Mouse (Mus musculus) intestine, embryonic 16.5 days (tissue): ENCODE measurements around the gene Strap. TPM values are rescaled to one million over a fixed set of nuclear protein-coding genes. Genes with fewer than 3 reads are reported as not detected.

ENCODE experiments used
- ATAC-seq: fragments of 200-750 bp; cut with Nextera tagmentation; 2 replicates; pipeline ENCODE4 v1.8.0; 2017; ENCODE audit warnings: moderate TSS enrichment, moderate library complexity
- H3K27ac ChIP-seq: fragments of 300-500 bp; sonication (generic); 2 replicates; pipeline ENCODE4 v1.5.1; 2014; ENCODE audit warnings: mild to moderate bottlenecking, low read length
- H3K27me3 ChIP-seq: fragments of 300-500 bp; sonication (generic); replicated peaks from 2 replicates; pipeline ENCODE4 v1.6.1; 2014; ENCODE audit warnings: low read length, control low read depth, mixed read lengths; ENCODE audit not compliant: control insufficient read depth, insufficient read depth
- H3K36me3 ChIP-seq: fragments of 300-500 bp; sonication (generic); 2 replicates; pipeline ENCODE4 v1.6.1; 2014; ENCODE audit warnings: low read length, control low read depth; ENCODE audit not compliant: control insufficient read depth, insufficient read depth
- H3K4me1 ChIP-seq: fragments of 300-500 bp; sonication (generic); 2 replicates; pipeline ENCODE4 v1.6.1; 2014; ENCODE audit warnings: low read length, control low read depth, mixed read lengths; ENCODE audit not compliant: control insufficient read depth, insufficient read depth
- H3K4me2 ChIP-seq: fragments of 300-500 bp; sonication (generic); 2 replicates; pipeline ENCODE4 v1.6.1; 2014; ENCODE audit warnings: low read depth, low read length, control low read depth
- H3K4me3 ChIP-seq: fragments of 300-500 bp; sonication (generic); 2 replicates; pipeline ENCODE4 v1.5.1; 2014; ENCODE audit warnings: mild to moderate bottlenecking, low read length
- H3K9ac ChIP-seq: fragments of 300-500 bp; sonication (generic); 2 replicates; pipeline ENCODE4 v1.6.1; 2014; ENCODE audit warnings: low read depth, low read length
- H3K9me3 ChIP-seq: fragments of 300-500 bp; sonication (generic); 2 replicates; pipeline ENCODE4 v1.6.1; 2016; ENCODE audit warnings: low read length, control low read depth; ENCODE audit not compliant: control insufficient read depth
- WGBS: fragments of 180-500 bp; shearing (Covaris S2); extraction: QIAGEN DNeasy Blood & Tissue Kit; methylation state at CpG from one replicate; pipeline ENCODE4 v1.1.7; 2014; 5-methylcytosine and 5-hydroxymethylcytosine counted together
- polyA plus RNA-seq: library from polyadenylated mRNA; unstranded; fragments of >200 nt; fragmentation: Nextera tagmentation; extraction: Ambion mirVana; gene quantifications from 2 replicates; pipeline ENCODE4 v1.2.1, GENCODE M21; 2015

The Strap gene
- polyA plus RNA-seq, 1 experiment from 2014 or later = 132 TPM

DNA sequence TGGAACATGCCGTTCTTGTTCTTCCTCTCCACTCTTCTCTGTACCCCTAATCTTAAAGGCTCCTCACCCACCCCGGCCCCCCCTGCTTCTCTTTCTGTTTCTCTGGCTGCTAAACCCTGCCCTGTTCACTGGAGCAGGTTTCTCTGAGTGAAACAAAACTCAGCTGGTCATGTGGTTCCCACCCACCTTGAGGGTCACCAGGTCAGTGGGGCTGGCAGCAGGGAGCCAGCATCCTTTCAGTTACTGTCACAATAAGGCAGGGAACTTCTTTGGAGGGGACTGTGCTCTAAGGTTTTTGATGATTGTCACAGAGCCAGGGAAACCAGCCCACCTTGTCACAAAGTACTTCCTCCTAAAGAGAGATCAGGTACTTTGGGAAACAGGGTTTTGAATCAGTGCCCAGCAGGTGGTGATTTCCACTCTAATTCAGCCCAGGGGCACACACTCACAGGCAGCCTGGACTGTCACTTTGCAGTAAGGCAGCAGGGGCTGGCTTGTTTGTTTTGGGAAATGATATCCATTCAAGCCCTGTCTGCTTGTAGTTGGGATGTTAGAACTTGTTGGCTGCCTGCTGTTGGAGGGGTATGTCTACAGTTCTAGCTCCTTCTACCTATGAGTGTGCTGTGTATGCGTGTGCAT is 29.8 kb downstream of the Strap start:
- no peak for ATAC-seq

DNA sequence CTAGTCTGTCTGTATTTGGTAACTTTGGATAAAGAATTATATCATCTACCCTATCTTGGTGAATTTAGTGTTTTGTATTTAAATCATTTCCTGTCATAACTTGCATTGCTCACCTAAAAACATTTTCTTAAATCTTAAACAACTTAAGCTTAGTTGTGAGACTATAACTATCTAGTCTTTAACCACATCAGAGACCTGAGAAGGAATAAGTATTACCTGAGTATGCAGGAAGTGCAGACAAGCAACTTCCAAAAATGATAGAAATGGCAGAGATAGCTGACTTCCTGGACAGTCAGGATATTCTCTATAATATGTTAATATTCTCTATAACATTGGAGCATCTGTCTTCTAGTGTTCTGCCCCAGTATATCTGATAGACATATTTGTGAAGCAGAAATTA is 31.3 kb downstream of the Strap start:
- H3K36me3 ChIP-seq = no peaks in the 10 kb centered on the region
- no peak overlapping the region for H3K27ac ChIP-seq
- no peaks in the 10 kb centered on the region for H3K27me3 ChIP-seq
- ATAC-seq = no peak
- H3K9ac ChIP-seq = no peak overlapping the region
- no peak overlapping the region for H3K4me3 ChIP-seq
- H3K9me3 ChIP-seq = no peaks in the 10 kb centered on the region
- H3K4me1 ChIP-seq = no peaks in the 10 kb centered on the region
- no peak overlapping the region for H3K4me2 ChIP-seq

More for the DNA sequence above, 29.8 kb downstream of the Strap start:
- H3K4me3 ChIP-seq = no peak overlapping the region
- no peaks in the 10 kb centered on the region for H3K27me3 ChIP-seq
- H3K9ac ChIP-seq = no peak overlapping the region
- H3K9me3 ChIP-seq = no peaks in the 10 kb centered on the region
- no peaks in the 10 kb centered on the region for H3K36me3 ChIP-seq
- WGBS = 54% methylated on average over 3 of the region's 3 CpGs
- H3K4me2 ChIP-seq = no peak overlapping the region
- H3K4me1 ChIP-seq = peaks cover 3% of the 10 kb centered on the region; the same call in 1 of the 2 replicates
- H3K27ac ChIP-seq = no peak overlapping the region

DNA sequence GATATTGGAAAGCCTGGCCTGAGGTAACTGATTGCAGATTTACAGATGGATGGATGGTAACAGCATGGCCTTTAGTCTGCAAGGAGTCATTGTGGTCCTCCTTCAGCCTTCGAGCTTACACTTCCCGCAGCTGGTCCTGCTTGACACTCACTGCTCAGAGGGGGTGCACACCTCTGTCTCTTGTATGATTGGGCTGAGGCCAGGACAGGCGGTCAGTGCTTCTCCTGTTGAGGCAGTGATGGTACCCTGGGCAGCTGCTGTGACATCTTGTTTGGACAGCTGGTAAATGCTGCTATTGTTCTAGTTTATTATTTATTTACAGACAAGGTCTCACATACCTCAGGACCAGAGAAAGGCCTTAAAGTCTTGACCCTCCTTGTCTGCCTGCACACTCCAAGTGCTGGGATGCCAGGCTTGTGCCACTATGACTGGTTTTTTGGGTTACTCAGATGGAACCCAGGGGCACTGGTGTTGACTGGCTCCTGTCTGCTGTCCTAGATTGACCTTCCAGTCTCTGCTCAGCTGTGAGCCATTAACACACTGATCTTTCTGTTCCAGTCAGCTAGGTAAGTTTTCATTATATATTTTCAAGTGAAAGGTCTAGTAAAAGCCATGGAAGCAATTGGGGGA is 36.9 kb downstream of the Strap start:
- Histone ChIP-seq H3K36me3 (no peaks in the 10 kb centered on the region), H3K9me3 (no peaks in the 10 kb centered on the region), H3K27ac (no peak overlapping the region), H3K4me2 (no peak overlapping the region), H3K4me3 (no peak overlapping the region), H3K9ac (no peak overlapping the region), H3K27me3 (no peaks in the 10 kb centered on the region), H3K4me1 (no peaks in the 10 kb centered on the region)
- ATAC-seq = no peak
- WGBS = 65% methylated on average over 3 of the region's 3 CpGs

DNA sequence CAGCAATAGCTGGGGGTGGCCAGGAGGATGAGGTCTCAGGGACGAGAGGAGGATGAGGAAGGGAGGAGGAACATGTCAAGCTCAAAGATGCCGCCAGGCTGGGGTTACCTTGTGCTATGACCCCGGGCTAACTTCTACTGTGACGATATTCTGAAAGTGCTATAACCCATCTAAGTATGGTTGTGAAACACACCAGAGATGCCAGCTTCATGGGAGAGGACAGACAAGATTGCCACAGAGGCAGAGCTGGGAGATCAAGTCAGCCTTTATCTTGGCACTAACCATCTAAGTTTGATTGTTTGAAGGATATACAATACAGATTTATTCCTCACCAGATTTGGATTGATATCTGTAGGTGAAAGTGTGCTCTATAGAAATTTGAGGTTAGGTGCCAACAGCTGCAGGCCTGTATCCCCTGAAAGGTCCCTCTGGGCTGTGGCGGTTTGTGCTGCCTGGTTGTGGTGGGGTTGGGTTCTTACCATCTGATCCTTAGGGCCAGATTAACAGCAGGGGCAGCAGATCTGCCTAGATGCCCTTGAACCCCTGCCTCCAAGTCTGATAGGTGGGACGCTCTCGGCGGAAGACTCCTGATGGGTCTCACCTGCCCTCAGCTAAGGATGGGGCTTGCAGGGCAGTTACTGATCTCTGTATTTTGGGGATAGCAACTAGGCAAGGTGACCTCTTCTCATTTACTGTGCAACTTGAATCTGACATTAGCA is 38.2 kb downstream of the Strap start:
- WGBS = 86% methylated on average over 8 of the region's 8 CpGs
- H3K4me1 ChIP-seq = no peaks in the 10 kb centered on the region
- no peak overlapping the region for H3K4me2 ChIP-seq
- no peak for ATAC-seq
- no peak overlapping the region for H3K4me3 ChIP-seq
- H3K27me3 ChIP-seq = no peaks in the 10 kb centered on the region
- H3K27ac ChIP-seq = no peak overlapping the region
- H3K36me3 ChIP-seq = no peaks in the 10 kb centered on the region
- H3K9me3 ChIP-seq = no peaks in the 10 kb centered on the region
- no peak overlapping the region for H3K9ac ChIP-seq

DNA sequence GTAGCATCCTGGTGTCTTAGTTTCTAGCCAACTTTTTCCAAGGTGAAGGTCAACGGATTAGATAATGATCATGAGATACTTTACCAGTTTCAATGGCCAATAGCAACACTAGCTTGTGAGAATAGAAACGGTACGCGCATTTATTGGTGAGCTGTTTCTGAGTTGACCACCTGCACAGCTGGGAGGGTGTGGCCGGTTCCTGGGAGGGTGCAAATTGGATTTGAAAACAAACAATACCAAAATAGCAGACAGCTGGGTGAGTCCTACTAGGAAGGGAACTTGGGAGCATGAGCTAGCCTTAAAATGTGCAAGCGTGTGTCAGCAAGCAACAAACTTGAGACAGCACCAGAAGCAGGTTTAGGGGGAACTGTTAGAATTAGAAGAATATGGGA is 38.8 kb downstream of the Strap start:
- ATAC-seq = no peak
- H3K9me3 ChIP-seq = no peaks in the 10 kb centered on the region
- H3K4me1 ChIP-seq = no peaks in the 10 kb centered on the region
- no peak overlapping the region for H3K4me3 ChIP-seq
- H3K4me2 ChIP-seq = no peak overlapping the region
- WGBS = 86% methylated on average over 6 of the region's 6 CpGs
- H3K27ac ChIP-seq = no peak overlapping the region
- H3K27me3 ChIP-seq = no peaks in the 10 kb centered on the region
- H3K36me3 ChIP-seq = no peaks in the 10 kb centered on the region
- no peak overlapping the region for H3K9ac ChIP-seq

DNA sequence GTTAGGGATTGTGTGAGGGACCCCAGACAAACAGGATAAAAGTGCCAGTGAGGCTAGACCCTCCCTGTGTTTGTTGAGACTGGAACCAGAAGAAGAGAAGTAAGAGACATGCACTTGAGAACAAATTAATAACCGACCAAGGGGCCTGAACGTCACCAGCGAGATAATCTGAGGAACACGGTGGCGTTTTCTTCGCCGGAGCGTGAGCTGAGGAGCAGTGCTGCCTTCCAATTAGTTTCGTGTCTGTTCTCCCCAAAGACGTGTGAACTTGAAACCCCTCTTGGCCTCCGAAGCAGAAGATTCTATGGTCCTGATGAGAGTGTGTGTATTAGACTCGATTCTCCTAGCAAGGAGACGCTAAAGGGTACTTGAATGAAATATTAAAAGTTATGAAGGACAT is 39.3 kb downstream of the Strap start:
- no peaks in the 10 kb centered on the region for H3K9me3 ChIP-seq
- no peaks in the 10 kb centered on the region for H3K4me1 ChIP-seq
- H3K27me3 ChIP-seq = no peaks in the 10 kb centered on the region
- 90% methylated on average over 13 of the region's 13 CpGs for WGBS
- no peaks in the 10 kb centered on the region for H3K36me3 ChIP-seq
- no peak for ATAC-seq
- no peak overlapping the region for H3K9ac ChIP-seq
- H3K4me3 ChIP-seq = no peak overlapping the region
- no peak overlapping the region for H3K27ac ChIP-seq
- H3K4me2 ChIP-seq = no peak overlapping the region

DNA sequence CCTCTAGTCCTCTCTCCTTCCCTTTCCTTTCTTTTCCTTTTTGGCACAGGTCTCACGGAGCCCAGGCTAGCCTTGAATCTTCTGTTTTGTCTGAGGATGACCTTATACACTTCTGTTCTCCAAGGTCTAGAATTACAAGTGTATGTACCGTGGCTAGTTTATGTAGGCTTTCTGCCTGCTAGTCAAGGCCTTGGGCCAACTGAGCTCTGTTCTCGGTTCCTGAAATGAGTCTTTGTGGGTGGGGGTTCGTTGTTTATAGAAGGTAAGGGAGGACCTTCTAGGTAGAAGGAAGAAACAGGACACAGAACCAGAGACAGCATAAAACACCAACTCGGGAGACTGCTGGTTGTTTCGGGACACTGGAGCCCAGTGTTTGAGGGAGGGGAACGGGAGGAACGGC is 40.3 kb downstream of the Strap start:
- no peak overlapping the region for H3K9ac ChIP-seq
- 85% methylated on average over 8 of the region's 8 CpGs for WGBS
- ATAC-seq = no peak

DNA sequence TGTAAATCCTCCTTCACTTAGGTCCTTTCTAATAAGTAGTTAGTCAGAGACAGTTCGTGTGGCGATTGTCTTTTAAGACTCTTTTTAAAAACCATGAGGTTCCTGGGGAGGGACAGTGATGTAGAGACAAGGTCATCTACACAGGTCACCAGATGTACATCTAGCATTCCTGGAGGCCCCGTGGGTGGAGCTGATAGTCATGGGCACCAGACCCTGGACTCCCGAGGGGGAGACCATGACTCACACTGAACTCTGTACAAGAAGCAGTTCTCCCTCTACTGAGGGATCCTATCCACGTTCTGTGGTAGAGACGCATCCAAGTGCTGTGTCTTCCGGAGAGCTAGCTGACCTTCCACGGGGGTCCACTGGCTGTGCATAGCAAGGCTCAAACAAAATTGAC is 42.1 kb downstream of the Strap start:
- no peak overlapping the region for H3K27ac ChIP-seq
- H3K9me3 ChIP-seq = no peaks in the 10 kb centered on the region
- H3K4me1 ChIP-seq = no peaks in the 10 kb centered on the region
- no peaks in the 10 kb centered on the region for H3K27me3 ChIP-seq
- no peak overlapping the region for H3K4me3 ChIP-seq
- H3K36me3 ChIP-seq = no peaks in the 10 kb centered on the region
- no peak overlapping the region for H3K4me2 ChIP-seq
- 74% methylated on average over 8 of the region's 8 CpGs for WGBS
- no peak for ATAC-seq
- H3K9ac ChIP-seq = no peak overlapping the region

More for the DNA sequence above, 40.3 kb downstream of the Strap start:
- no peaks in the 10 kb centered on the region for H3K36me3 ChIP-seq
- H3K4me2 ChIP-seq = no peak overlapping the region
- H3K9me3 ChIP-seq = no peaks in the 10 kb centered on the region
- no peaks in the 10 kb centered on the region for H3K27me3 ChIP-seq
- no peak overlapping the region for H3K4me3 ChIP-seq
- H3K4me1 ChIP-seq = no peaks in the 10 kb centered on the region
- H3K27ac ChIP-seq = no peak overlapping the region

DNA sequence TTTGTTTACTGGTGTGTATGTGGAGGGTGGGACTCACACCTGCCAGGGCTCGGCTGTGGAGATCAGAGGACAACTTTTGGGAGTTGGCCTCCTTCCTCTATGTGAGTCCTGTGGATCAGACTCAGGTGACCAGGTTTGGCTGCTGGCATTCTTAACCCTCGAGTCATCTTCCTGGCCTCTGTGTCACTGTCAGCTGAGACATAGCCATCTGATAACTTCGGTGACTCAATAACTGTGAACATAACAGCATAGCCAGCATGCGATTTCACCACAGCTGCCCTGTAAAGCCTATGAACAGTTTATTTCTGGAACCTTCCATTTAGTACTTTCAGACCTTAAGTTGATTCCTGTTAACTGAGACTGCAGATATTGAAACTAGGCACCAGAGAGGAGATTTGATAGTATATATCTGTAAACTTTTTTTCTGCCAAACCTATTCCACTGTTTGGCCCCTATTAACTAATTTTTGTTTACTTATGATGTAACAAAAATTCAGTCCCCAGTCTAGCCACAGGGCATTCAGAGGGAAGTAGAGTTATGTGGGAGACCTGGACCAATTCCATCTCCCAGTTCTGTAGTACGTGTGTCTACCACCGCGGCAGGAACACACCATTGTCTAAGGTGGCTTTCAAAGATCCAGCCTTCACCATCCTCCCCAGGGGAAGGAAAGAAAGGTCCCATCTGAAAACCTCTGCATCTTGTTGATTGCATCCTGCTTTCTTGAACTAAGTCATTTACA is 49.2 kb downstream of the Strap start:
- WGBS = 86% methylated on average over 7 of the region's 7 CpGs
- Histone ChIP-seq H3K4me3 (no peak overlapping the region), H3K4me1 (no peaks in the 10 kb centered on the region), H3K36me3 (no peaks in the 10 kb centered on the region; the same call in 1 of the 2 replicates), H3K27ac (no peak overlapping the region), H3K9me3 (no peaks in the 10 kb centered on the region), H3K4me2 (no peak overlapping the region), H3K27me3 (no peaks in the 10 kb centered on the region), H3K9ac (no peak overlapping the region)
- peak; percentile 50; the same call in 1 of the 2 replicates for ATAC-seq
